Mouse (Mus musculus): ENCODE measurements at regions not wholly inside any gene's neighbourhood (a gene's known extent, or its start where the extent isn't known, plus 50 kb on each side); places are given as distances from the start of the nearest gene placed in this dataset.
A peak's percentile ranks its signal among the peaks of the same experiment; 100 is the strongest.

DNA sequence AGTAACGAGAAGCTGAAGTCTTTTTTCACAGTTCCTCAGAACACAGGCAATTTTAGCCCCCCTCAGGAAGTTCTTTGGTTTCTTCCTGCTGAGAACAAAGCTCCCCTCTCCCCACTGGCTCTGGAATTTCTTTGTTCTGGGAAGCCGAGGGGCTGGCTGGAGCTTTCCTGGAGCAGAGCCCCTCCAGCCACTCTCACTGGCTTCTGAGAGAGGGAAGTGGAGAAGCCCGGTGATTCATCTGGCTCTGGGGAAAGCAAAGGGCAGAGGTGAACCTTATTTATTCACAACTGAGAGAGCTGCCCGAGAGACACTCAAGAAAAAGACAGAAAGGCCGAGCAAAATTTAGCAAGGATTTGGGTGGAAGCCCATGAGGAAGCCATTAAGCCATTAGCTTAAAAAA, 63.9 kb downstream of the Ddx3x start:
- 4% methylated on average over 5 of the region's 5 CpGs for WGBS
- H3K9ac ChIP-seq (ENCODE audit: low read depth, low read length), result peak overlapping the region; percentile 47
- H3K9me3 ChIP-seq (ENCODE audit: control insufficient read depth, low read length), result no peaks in the 10 kb centered on the region
- no peak for ATAC-seq
- H3K27ac ChIP-seq (ENCODE audit: low read depth, low read length), result peak overlapping the region; percentile 95
- no peak overlapping the region; the same call in 1 of the 2 replicates for H3K4me3 ChIP-seq (ENCODE audit: low read length)
- no peaks in the 10 kb centered on the region for H3K27me3 ChIP-seq (replicated peaks; ENCODE audit: control insufficient read depth, insufficient read depth, low read length)
- peaks cover 14% of the 10 kb centered on the region for H3K4me1 ChIP-seq (ENCODE audit: control insufficient read depth, insufficient read depth, low read depth, low read length)
- no peaks in the 10 kb centered on the region for H3K36me3 ChIP-seq (ENCODE audit: control insufficient read depth, insufficient read depth, low read length)
- H3K4me2 ChIP-seq (ENCODE audit: low read length), result peak overlapping the region; percentile 39

DNA sequence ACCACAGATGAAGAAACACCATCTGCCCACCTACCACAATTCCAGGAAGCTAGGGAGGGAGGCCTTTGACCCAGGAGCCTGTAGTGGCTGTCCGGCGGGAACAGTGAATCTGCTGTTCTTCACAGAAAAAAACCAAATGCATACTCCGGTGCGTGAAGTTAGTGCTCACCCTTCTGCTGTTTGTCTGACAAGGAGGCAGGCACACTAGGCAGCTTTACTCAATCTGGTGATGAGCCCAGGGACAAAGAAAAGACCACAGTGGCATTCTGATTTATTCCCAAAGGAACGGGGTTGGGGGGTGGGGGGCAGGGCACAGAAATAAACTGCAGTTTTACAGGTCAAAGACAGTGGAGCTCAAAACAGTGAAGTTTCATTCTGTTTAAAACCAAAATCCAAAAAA, 64.4 kb downstream of the Ddx3x start:
- H3K9ac ChIP-seq (ENCODE audit: low read depth, low read length), result peak overlapping the region; percentile 47
- peak overlapping the region; percentile 95 for H3K27ac ChIP-seq (ENCODE audit: low read depth, low read length)
- no peaks in the 10 kb centered on the region for H3K9me3 ChIP-seq (ENCODE audit: control insufficient read depth, low read length)
- H3K27me3 ChIP-seq (replicated peaks; ENCODE audit: control insufficient read depth, insufficient read depth, low read length), result no peaks in the 10 kb centered on the region
- no peaks in the 10 kb centered on the region for H3K36me3 ChIP-seq (ENCODE audit: control insufficient read depth, insufficient read depth, low read length)
- ATAC-seq, result no peak
- peaks cover 14% of the 10 kb centered on the region for H3K4me1 ChIP-seq (ENCODE audit: control insufficient read depth, insufficient read depth, low read depth, low read length)
- peak overlapping the region; percentile 39 for H3K4me2 ChIP-seq (ENCODE audit: low read length)
- H3K4me3 ChIP-seq (ENCODE audit: low read length), result no peak overlapping the region; the same call in 1 of the 2 replicates
- 8% methylated on average over 5 of the region's 5 CpGs for whole genome bisulfite sequencing

DNA sequence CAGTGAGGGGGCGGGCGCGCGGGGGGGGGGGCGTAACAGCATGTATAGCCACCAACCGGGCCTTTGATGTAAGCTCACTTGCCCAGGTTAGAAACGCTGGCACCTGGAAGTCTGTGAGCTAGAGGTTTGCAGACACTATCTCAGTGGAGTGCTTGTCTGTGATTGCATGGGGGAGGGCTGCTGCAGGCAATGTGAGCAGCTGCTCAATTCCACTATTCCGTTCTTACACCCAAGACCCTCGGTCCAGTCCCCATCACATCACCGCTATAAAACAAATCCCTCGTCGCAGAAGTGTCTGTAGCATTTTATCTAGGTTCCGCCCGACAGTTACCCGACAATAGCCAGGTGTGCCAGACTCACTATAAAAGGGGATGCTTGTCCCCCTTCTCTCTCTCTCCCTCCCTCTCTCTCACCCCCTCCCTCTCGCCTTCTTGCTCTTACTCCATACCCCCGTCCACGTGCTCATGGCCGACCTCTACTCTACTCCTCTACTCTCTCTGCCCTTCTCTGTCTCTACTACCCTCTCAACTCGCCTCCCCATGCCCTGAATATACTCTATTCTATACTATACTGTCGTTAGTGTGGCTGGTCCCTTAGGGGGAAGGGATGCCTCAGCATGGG, 65.4 kb downstream of the Ddx3x start:
- H3K27ac ChIP-seq (ENCODE audit: low read depth, low read length), result peak overlapping the region; percentile 95
- H3K4me3 ChIP-seq (ENCODE audit: low read length), result peak overlapping the region; percentile 40; the same call in 1 of the 2 replicates
- no peaks in the 10 kb centered on the region for H3K27me3 ChIP-seq (replicated peaks; ENCODE audit: control insufficient read depth, insufficient read depth, low read length)
- peak overlapping the region; percentile 52 for H3K9ac ChIP-seq (ENCODE audit: low read depth, low read length)
- H3K36me3 ChIP-seq (ENCODE audit: control insufficient read depth, insufficient read depth, low read length), result no peaks in the 10 kb centered on the region
- 9% methylated on average over 14 of the region's 21 CpGs for WGBS
- no peaks in the 10 kb centered on the region for H3K9me3 ChIP-seq (ENCODE audit: control insufficient read depth, low read length)
- H3K4me2 ChIP-seq (ENCODE audit: low read length), result peak overlapping the region; percentile 65
- H3K4me1 ChIP-seq (ENCODE audit: control insufficient read depth, insufficient read depth, low read depth, low read length), result peaks cover 14% of the 10 kb centered on the region
- peak; percentile 59 for ATAC-seq

DNA sequence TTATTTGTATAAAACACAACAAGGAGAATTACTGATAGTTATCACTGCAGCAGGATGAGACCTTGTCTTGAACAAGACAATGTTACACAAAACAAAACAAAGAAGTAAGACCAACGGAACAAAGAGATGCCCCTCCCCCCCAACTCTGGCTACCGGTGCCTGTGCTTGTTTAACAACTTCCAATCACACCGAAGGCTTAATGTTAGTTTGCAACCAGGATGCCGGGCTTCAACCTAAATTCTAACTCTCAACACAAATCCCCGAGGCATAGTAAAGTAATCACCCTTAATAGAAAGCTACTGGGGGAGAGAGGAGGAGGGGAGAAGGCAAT, 65.9 kb downstream of the Ddx3x start:
- no peaks in the 10 kb centered on the region for H3K9me3 ChIP-seq (ENCODE audit: control insufficient read depth, low read length)
- H3K4me1 ChIP-seq (ENCODE audit: control insufficient read depth, insufficient read depth, low read depth, low read length), result peaks cover 14% of the 10 kb centered on the region
- peak overlapping the region; percentile 65 for H3K4me2 ChIP-seq (ENCODE audit: low read length)
- H3K36me3 ChIP-seq (ENCODE audit: control insufficient read depth, insufficient read depth, low read length), result no peaks in the 10 kb centered on the region
- H3K27ac ChIP-seq (ENCODE audit: low read depth, low read length), result peak overlapping the region; percentile 95
- H3K4me3 ChIP-seq (ENCODE audit: low read length), result peak overlapping the region; percentile 40
- WGBS, result 15% methylated on average over 5 of the region's 5 CpGs
- peak overlapping the region; percentile 52 for H3K9ac ChIP-seq (ENCODE audit: low read depth, low read length)
- no peak for ATAC-seq
- H3K27me3 ChIP-seq (replicated peaks; ENCODE audit: control insufficient read depth, insufficient read depth, low read length), result no peaks in the 10 kb centered on the region

DNA sequence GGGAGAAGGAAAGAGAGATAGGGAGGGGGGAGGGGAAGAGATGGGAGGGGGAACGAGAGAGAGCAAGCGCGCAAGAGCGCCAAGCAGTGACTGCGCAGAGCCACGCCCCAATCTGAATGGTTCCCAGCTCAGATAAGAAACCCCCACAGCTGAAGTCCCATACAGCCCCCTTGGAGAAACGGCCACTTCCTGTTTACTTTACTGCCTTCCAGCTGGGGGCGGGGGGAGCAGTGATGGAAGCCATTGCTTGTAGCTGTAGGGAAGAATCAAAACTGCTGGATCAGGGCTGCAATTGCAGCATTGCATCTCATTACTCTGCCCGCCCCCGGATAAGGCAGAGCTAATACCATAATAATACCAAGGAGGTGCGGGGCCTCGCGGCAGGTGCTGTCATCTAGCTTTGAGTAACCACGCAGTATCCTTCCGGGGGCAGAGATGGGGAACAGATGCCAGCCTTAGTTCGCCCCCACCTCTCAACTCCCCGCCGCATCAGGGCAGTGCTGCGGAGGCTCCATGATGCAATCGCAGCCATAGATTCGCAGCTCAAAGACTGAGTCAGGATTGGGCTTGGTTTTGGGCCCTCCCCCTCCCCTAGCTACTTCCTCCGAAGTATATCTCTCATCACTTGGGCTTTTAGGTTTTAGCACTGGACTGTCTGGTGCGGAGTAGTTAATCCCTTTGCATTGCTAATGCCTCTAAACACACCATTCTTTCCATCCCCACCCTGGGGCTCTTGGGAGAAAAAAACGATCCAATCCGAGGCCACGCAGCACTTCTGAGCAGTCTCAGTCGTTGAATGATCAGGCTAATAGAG, 66.5 kb downstream of the Ddx3x start:
- peak overlapping the region; percentile 63 for H3K9ac ChIP-seq (ENCODE audit: low read depth, low read length)
- no peaks in the 10 kb centered on the region for H3K9me3 ChIP-seq (ENCODE audit: control insufficient read depth, low read length)
- 7% methylated on average over 27 of the region's 27 CpGs for WGBS
- H3K4me1 ChIP-seq (ENCODE audit: control insufficient read depth, insufficient read depth, low read depth, low read length), result peaks cover 14% of the 10 kb centered on the region
- H3K27me3 ChIP-seq (replicated peaks; ENCODE audit: control insufficient read depth, insufficient read depth, low read length), result no peaks in the 10 kb centered on the region
- peak overlapping the region; percentile 95 for H3K27ac ChIP-seq (ENCODE audit: low read depth, low read length)
- peak overlapping the region; percentile 65 for H3K4me2 ChIP-seq (ENCODE audit: low read length)
- peak overlapping the region; percentile 40 for H3K4me3 ChIP-seq (ENCODE audit: low read length)
- H3K36me3 ChIP-seq (ENCODE audit: control insufficient read depth, insufficient read depth, low read length), result no peaks in the 10 kb centered on the region
- peak; percentile 95 for ATAC-seq

DNA sequence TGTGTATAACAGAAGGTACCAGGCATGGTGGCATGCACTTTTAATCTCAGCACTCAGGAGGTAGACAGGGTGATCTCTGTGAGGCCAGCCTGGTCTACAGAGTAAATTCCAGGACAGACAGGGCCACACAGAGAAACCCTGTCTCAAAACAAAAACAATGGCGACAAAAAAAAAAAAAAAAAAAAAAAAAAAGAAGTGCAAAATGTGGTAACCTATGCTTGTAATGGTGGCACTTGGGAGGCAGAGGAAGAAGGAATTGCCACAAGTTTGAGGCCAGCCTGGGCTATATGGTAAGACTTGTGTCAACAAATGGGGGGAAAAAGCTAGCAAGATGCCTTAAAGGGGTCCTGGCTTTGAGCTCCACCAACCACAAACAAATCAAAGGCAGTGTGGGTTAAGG, 67.6 kb downstream of the Ddx3x start:
- H3K9me3 ChIP-seq (ENCODE audit: control insufficient read depth, low read length), result no peaks in the 10 kb centered on the region
- WGBS, result 80% methylated on average over 1 of the region's 1 CpGs
- no peak overlapping the region for H3K4me2 ChIP-seq (ENCODE audit: low read length)
- no peaks in the 10 kb centered on the region for H3K27me3 ChIP-seq (replicated peaks; ENCODE audit: control insufficient read depth, insufficient read depth, low read length)
- H3K4me1 ChIP-seq (ENCODE audit: control insufficient read depth, insufficient read depth, low read depth, low read length), result peaks cover 14% of the 10 kb centered on the region
- no peaks in the 10 kb centered on the region for H3K36me3 ChIP-seq (ENCODE audit: control insufficient read depth, insufficient read depth, low read length)
- H3K9ac ChIP-seq (ENCODE audit: low read depth, low read length), result no peak overlapping the region
- ATAC-seq, result no peak
- no peak overlapping the region for H3K27ac ChIP-seq (ENCODE audit: low read depth, low read length)
- H3K4me3 ChIP-seq (ENCODE audit: low read length), result no peak overlapping the region

DNA sequence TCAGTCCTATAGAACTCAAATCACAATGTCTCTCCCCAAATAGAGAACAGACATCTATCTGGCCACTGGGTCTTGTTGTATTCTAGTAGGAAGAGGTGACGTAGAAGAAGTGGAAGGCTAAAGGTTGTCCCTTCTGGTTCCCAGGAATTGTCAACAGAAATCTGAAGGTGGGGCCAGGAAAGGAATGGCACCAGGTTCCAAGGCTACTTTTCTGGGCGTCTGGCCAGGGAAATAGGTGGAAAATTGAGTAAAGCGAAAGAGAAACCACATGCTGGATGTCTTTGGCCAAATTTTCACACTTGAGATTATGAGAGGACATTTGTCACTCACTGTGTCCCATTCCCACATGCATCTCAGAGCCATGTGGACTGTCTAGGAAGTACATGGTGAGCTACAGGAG, 69.7 kb downstream of the Ddx3x start:
- no peak overlapping the region for H3K4me2 ChIP-seq (ENCODE audit: low read length)
- WGBS, result 84% methylated on average over 3 of the region's 3 CpGs
- H3K9me3 ChIP-seq (ENCODE audit: control insufficient read depth, low read length), result no peaks in the 10 kb centered on the region
- no peak for ATAC-seq
- H3K9ac ChIP-seq (ENCODE audit: low read depth, low read length), result no peak overlapping the region
- no peaks in the 10 kb centered on the region for H3K36me3 ChIP-seq (ENCODE audit: control insufficient read depth, insufficient read depth, low read length)
- H3K4me3 ChIP-seq (ENCODE audit: low read length), result no peak overlapping the region
- no peaks in the 10 kb centered on the region for H3K27me3 ChIP-seq (replicated peaks; ENCODE audit: control insufficient read depth, insufficient read depth, low read length)
- H3K27ac ChIP-seq (ENCODE audit: low read depth, low read length), result no peak overlapping the region
- peaks cover 4% of the 10 kb centered on the region for H3K4me1 ChIP-seq (ENCODE audit: control insufficient read depth, insufficient read depth, low read depth, low read length)

DNA sequence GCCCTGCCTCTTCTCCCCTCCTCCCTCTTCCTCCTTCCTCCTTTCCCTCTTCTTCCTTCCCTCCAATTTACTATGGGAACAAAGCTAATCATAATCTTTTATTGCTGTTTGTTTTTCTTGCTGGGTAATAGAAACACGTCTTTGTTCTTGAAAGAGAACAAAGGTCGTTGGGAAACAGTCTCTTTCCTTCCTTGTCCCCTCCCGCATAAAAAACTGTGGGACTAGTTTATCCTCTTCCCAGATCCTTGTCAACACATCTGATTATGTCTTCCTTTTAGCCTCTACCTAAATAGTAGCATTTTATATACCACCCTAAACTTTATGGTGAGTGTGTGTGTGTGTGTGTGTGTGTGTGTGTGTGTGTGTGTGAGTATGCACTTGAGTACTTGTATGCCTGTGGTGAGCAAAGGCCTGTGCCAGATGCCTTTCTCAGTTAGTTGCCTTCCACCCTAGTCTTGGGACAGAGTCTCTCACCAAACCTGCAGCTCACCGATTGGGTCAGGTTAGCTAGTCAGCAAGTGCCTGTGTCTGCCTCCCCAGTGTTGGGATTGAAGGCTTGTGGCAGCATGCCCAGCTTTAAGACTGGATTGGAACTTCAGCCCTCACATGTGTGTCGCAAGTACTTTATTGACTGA, 76.5 kb downstream of the Ddx3x start:
- 81% methylated on average over 5 of the region's 5 CpGs for WGBS
- no peak for ATAC-seq

DNA sequence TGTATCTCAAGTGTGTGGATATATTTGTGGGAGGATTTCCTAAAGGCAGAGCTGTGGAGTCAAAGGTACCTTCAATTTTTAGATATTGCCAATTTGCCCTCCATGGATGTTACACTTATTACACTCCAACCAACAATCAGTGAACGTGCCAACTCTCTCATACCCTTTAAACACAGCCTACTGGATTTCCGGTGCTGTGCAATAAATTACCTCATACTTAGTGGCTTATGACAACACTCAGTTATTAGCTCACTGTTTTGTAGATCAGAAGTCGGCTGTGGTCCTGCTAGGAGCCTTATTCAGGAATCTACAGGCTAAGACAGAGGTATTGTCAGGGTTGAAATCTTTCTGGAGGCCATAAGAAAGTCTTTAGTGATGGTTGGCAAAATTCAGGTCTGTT, 77.2 kb downstream of the Ddx3x start:
- H3K36me3 ChIP-seq (ENCODE audit: control insufficient read depth, insufficient read depth, low read length), result no peaks in the 10 kb centered on the region
- no peaks in the 10 kb centered on the region for H3K4me1 ChIP-seq (ENCODE audit: control insufficient read depth, insufficient read depth, low read depth, low read length)
- H3K9me3 ChIP-seq (ENCODE audit: control insufficient read depth, low read length), result no peaks in the 10 kb centered on the region
- ATAC-seq, result no peak
- no peak overlapping the region for H3K4me3 ChIP-seq (ENCODE audit: low read length)
- no peak overlapping the region for H3K9ac ChIP-seq (ENCODE audit: low read depth, low read length)
- H3K4me2 ChIP-seq (ENCODE audit: low read length), result no peak overlapping the region
- H3K27ac ChIP-seq (ENCODE audit: low read depth, low read length), result no peak overlapping the region
- no peaks in the 10 kb centered on the region; the same call in 1 of the 2 replicates for H3K27me3 ChIP-seq (replicated peaks; ENCODE audit: control insufficient read depth, insufficient read depth, low read length)
- WGBS, result 88% methylated on average over 3 of the region's 3 CpGs

More for the DNA sequence above, 76.5 kb downstream of the Ddx3x start:
- no peaks in the 10 kb centered on the region for H3K4me1 ChIP-seq (ENCODE audit: control insufficient read depth, insufficient read depth, low read depth, low read length)
- no peaks in the 10 kb centered on the region; the same call in 1 of the 2 replicates for H3K27me3 ChIP-seq (replicated peaks; ENCODE audit: control insufficient read depth, insufficient read depth, low read length)
- H3K9me3 ChIP-seq (ENCODE audit: control insufficient read depth, low read length), result no peaks in the 10 kb centered on the region
- no peak overlapping the region for H3K9ac ChIP-seq (ENCODE audit: low read depth, low read length)
- no peak overlapping the region for H3K27ac ChIP-seq (ENCODE audit: low read depth, low read length)
- no peaks in the 10 kb centered on the region for H3K36me3 ChIP-seq (ENCODE audit: control insufficient read depth, insufficient read depth, low read length)
- no peak overlapping the region for H3K4me3 ChIP-seq (ENCODE audit: low read length)
- no peak overlapping the region for H3K4me2 ChIP-seq (ENCODE audit: low read length)

All from hindbrain, embryonic 16.5 days (tissue).